Comparison of ENCODE assay signal across 36 mouse cellular contexts in genomic region chr7:26306926-26307325, GRCm38 (mm10). TPM values are rescaled to one million over a fixed set of nuclear protein-coding genes. Genes with fewer than 3 reads are reported as not detected.
"Had no signal": no experiment of that assay in that cellular context is flagged by ENCODE, and none has a peak within 500 bp of the region (broad histone marks: within the 10 kb centered on the region; RNA-seq: fewer than 3 reads in every experiment).

Gene Cyp2a4, plus strand, starts transcription at chr7:26307169.

RNA-seq across cellular contexts. Expression of gene Cyp2a4, which starts in this region (rescaled TPM):
- total RNA-seq: left cerebral cortex, postnatal 10 days; left cerebral cortex, postnatal 14 days; left cerebral cortex, postnatal 25 days; left cerebral cortex, postnatal 36 days; left cerebral cortex, postnatal 4 days; megakaryocyte progenitor cell, adult 5-6 weeks; megakaryocyte, adult 5-6 weeks; megakaryocyte-erythroid progenitor cell, adult 5-6 weeks; midbrain, postnatal 0 days; monocyte, adult 5-6 weeks had no signal
- polyA plus RNA-seq: limb, embryonic 10.5 days; limb, embryonic 11.5 days; limb, embryonic 12.5 days; limb, embryonic 13.5 days; limb, embryonic 14.5 days; limb, embryonic 15.5 days; liver, embryonic 11.5 days; liver, embryonic 12.5 days; liver, embryonic 13.5 days; lung, adult 2 months; lung, embryonic 14.5 days; lung, embryonic 15.5 days; lung, embryonic 16.5 days; lung, postnatal 0 days; macrophage; midbrain, embryonic 10.5 days; midbrain, embryonic 11.5 days; midbrain, embryonic 12.5 days; midbrain, embryonic 13.5 days; midbrain, embryonic 14.5 days; midbrain, embryonic 15.5 days; midbrain, embryonic 16.5 days; midbrain, postnatal 0 days; myocyte; neural tube, embryonic 11.5 days; neural tube, embryonic 12.5 days; neural tube, embryonic 13.5 days had no signal
